Mouse (Mus musculus) lung, adult 2 months (tissue): ENCODE data around the gene Ginm1.
A peak's percentile ranks its signal among the peaks of the same experiment; 100 is the strongest.

Experiments
- CTCF ChIP-seq: fragments of 200-500 bp; IDR thresholded peaks from 2 replicates; pipeline ENCODE4 v1.5.1; 2011; ENCODE audit warnings: mild to moderate bottlenecking, low read length, control low read depth; ENCODE audit not compliant: insufficient read depth
- POLR2A ChIP-seq: fragments of 200-500 bp; IDR thresholded peaks from 2 replicates; pipeline ENCODE4 v1.6.1; 2011; ENCODE audit warnings: low read depth, mild to moderate bottlenecking, control low read depth, low read length, borderline replicate concordance; ENCODE audit errors: extremely low read depth

GRCm38 (mm10) chr10:7792751-7793385 is at the start of gene Ginm1, which contains the start of gene Ppil4:
- TF ChIP-seq POLR2A, result peak; percentile 93
- TF ChIP-seq CTCF, result no peak
